Mouse (Mus musculus) heart, adult 9 months (tissue): Measurements from ENCODE around the gene Sst.

Experiments used
- DNase-seq, 2 experiments: peaks; one replicate each; pipeline ENCODE4 v3.0.0; 2022; ENCODE audit warnings: low spot score in 2 of 2

Sst gene

DNA sequence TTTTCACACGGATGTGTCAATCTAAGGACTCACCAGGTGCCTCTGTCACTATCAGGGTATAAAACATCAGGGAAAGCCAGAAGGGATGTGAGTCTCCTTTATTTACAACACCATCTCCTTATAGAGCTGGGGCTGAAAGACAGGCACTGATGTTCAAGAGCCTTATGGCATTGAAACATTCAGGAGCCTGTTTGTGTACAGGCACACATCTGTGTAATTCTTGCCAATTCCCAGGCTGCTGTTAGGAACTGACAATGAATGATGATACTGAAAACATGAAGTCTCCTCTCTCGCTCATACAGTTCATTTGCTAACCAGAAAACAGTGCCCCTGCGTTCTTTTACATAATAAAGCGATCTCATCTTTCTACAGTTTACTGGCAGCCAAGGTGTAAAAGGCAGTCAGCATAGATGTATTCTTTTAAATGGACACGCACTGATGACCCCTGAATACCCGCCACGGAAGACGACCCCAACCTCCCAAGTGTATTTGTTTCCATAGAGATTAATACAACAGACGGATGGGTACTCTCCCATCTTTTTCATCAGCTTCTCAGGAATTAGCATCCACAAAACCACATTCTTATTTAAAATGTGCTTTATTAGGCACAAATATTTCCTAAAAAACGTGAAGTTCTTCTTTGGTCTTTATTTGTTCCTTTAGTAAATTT, 2.7 kb downstream of the Sst start:
- DNase-seq = no peak

DNA sequence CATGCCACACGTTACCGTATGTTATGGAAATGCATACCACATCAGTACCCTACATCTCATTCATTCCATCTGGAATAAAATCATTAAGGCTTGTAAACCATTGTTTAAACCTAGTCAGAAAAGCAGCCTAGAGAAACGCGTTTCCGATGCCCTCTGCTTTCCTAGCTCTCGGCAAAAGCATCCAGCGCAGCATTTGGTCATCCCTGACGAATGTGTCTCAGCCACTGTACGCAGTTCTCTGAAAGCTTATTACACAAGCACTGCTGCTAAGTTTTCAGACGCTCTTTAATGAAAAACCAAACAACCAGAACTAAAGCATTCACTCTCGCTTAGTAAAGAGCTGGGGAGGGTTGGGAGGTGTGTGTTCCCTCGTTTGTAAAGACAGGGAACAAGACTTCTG, 5.7 kb downstream of the Sst start:
- DNase-seq = no peak

DNA sequence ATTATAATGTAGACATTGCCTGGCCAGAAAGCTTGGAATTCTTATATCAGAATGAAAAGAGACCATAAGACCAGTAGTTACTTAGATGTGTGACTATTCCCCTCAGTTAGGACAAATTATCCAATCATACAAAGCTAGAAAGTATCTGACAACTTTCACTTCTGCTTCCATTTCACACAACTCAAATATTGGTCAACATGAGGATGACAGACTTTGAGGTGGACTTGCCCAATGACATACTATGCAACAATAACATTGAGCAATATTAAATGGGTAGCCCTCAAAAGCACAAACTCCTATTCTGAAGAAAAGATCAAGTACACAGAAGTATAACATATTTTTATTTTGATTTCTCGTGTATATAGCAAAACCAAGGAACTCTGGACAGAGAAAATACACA, 35.5 kb downstream of the Sst start:
- DNase-seq = no peak

DNA sequence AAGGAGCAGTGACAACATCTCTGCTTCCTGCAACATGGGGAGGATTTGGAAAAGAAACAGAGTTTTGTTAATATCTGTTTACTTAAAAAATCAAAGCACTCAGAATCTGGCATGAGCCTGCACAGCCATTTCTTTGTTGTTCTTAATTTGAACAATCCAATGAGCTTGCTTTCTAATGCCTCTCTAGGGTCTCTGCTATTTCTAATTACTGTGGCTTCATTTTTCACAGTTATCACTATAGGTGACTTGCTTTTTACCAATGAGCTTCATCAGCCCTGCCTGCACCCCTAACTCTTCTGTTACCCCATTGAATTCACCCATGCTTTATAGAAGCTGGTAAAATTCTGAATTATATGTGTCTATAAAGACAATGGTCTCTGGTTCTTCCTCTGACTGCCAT, 41.0 kb downstream of the Sst start:
- DNase-seq = no peak

DNA sequence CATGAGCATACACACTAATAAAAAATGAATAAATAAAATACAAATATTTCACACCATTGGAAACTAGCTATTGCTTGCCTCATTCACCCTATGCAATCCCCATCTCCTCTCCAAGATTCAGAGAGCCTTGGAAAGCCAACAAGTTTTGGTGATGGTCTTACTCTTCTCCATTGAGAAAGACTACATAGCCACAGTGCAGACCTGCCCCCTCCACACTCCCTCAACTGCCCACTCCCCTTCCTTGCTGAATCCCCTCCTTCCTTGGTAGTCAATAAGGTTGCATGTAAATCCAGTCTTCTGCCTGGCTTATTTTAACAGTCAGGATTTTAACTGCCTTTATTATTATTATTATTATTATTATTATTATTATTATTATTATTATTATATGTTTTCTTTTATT, 41.6 kb downstream of the Sst start:
- DNase-seq = no peak

DNA sequence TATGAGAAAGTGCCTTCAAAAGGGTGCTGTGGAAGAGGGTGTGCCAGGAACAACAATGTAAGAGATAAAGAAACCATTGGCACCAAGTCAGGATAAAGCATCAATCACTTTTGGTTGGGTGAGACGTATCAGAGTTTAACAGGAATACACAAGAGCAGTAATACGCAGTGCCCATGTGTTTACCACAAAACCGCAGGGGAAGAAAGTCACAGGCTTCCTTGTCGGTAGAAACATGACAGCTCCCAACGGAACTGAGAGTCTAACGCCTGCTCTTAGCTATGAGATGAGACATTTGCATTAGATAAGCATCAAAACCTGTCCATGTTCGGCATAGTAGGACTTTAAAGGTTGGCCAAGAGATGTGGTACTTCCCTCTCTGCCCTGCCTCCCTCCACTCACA, 46.1 kb downstream of the Sst start:
- DNase-seq = no peak

DNA sequence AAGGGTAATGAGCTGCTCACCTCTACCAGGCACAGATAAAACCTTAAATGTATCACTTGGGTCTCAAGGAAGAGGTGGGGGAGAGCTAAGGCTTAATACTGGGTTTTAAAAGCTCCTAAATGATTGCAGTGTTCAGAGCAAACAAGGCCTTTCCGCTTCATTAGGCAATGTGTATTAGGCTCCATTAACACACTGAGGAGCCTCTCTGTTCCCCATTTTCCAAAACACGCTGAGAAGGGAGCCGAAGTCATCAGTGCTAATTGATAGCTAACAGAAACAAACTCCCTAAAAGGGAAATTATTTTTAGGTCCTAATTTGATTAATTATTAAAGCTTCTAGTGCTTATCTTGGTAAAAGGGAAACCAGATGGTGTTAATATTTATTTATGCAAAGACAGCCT, 48.1 kb downstream of the Sst start:
- no peak for DNase-seq
